Mouse (Mus musculus) liver, embryonic 14.5 days (tissue): ENCODE data around the gene Cdk2.

Experiments
- CTCF ChIP-seq: IDR thresholded peaks from 2 replicates; pipeline ENCODE4 v1.5.1; 2016; ENCODE audit warnings: antibody characterized with exemption, low read depth, control low read depth
- EP300 ChIP-seq: IDR thresholded peaks from 2 replicates; pipeline ENCODE4 v1.6.1; 2016; ENCODE audit warnings: antibody characterized with exemption, low read depth

DNA sequence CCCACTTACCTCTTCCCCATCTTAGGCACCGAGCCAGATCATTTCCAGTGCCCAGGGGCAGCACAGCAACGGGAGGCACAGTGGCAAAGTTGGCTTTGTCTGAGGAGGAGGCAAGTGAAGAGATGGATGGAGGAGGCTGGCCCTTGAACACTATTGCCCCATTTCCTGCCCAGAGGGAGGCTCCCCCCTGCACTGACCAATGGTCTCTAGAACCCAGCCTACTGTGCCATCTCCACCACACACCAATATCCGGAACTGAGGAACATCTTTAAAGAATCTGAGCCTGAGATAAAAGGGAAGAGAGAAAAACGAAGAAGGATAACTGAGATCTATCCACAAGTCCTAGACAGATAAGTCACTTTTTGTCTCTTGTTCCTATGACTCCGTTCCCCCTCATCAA, 23.2 kb upstream of the Cdk2 start:
- TF ChIP-seq CTCF (no peak), EP300 (no peak)
